Mouse (Mus musculus): ENCODE measurements around the gene Cd40lg.
A peak's percentile ranks its signal among the peaks of the same experiment; 100 is the strongest.

Gene Cd40lg

DNA sequence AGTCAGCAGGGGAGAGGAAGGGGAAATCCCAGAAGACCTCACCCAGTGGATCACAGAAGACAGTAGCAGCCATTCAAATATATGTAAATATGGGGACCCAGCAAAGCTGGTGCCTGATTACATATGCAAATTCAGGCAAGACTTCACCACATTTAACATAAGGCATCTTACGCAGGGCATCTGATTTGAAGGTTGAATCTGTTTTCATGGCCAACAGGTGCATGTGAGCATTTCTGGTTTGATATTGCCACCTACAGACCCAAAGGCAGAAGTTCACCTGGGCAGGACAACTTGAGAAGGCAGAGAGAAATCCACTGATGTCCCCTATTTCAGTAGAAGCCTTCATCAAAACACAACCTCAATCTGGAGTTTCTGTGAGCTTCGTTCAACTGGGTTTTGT lies 48.8 kb downstream of the Cd40lg start:
- DNase-seq (ENCODE audit: low read depth, low spot score) = peak; percentile 35

DNA sequence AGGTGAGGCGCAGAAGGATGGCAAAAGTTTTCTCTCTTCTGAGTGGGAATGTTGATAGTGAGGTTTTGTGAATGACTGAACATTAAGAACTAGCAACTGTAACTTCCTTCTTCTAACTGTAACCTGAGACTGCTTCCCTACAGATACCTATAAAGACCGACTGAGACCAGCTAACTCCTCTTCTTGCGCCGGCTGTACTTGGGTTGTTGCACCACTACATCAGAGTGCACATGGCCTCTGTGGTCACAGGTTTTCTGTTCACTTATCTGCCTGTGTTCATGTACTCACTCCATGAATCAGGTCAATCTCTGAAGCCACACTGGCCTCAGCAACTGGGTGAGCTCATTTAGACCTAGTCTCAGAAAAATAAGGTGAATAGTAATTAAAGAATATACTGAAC lies 51.6 kb downstream of the Cd40lg start:
- no peak for DNase-seq (ENCODE audit: low read depth, low spot score)

Measured in ZHBTc4 (cell line).